Mouse (Mus musculus): ENCODE measurements around the gene Gm28053. TPM values are rescaled to one million over a fixed set of nuclear protein-coding genes. Genes with fewer than 3 reads are reported as not detected.

The Gm28053 gene
- 0.68 TPM in 1 of 2 replicates, not detected in the other for polyA plus RNA-seq (2015; fragmentation: Nextera tagmentation; extraction: Ambion mirVana)

DNA sequence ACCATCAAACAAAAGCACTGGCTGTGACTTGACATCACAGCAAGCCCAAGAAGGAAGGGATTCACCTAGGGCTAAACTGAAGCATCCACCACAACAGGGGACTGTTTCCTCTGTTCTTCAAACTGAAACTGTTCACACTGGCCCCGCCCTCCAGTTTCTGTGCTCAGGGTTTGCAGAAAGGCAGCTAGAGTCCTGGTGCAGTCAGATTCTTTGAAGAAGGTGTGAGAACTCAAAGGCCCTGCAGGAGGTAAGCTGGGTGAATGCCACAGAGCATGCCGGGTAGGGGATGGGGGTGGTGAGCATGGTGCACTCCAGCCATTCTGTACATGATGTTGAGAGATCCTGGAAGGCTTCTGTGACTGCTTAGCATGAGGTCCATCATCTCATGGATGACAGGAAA is at the start of gene Gm28053, which contains the start of gene Gimap7:
Gene Gm28053, plus strand, starts transcription at position 153 of the 400 bp plus-strand sequence.
Gene Gimap7, plus strand, starts transcription at position 167 of the 400 bp plus-strand sequence.

GRCm38 (mm10) chr6:48675931-48676859 is 42.2 kb upstream of the Gm28053 start, which contains the start of gene Gimap9:
Gene Gimap9, plus strand, starts transcription at chr6:48676129.

DNA sequence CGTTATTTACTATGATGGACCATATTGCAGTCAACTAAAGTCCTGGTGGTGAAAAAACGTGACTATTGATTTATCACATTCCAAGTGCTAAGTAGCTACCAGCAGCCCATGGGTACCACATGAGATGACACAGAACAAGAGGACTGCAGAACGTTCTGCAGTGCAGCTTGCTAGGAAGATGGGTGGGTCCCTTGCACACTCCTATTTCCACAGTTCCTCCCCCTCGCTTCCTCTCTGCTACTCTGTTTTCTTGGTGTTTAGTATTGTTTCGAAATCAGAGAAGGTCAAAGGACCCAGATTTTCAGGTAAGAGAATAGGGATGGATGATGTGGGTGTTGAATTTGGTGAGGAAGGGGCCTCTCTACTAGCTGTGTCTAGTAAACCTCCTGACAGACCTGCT is 34.1 kb upstream of the Gm28053 start, which contains the start of gene Gimap4:
Gene Gimap4, plus strand, starts transcription at position 231 of the 400 bp plus-strand sequence.

DNA sequence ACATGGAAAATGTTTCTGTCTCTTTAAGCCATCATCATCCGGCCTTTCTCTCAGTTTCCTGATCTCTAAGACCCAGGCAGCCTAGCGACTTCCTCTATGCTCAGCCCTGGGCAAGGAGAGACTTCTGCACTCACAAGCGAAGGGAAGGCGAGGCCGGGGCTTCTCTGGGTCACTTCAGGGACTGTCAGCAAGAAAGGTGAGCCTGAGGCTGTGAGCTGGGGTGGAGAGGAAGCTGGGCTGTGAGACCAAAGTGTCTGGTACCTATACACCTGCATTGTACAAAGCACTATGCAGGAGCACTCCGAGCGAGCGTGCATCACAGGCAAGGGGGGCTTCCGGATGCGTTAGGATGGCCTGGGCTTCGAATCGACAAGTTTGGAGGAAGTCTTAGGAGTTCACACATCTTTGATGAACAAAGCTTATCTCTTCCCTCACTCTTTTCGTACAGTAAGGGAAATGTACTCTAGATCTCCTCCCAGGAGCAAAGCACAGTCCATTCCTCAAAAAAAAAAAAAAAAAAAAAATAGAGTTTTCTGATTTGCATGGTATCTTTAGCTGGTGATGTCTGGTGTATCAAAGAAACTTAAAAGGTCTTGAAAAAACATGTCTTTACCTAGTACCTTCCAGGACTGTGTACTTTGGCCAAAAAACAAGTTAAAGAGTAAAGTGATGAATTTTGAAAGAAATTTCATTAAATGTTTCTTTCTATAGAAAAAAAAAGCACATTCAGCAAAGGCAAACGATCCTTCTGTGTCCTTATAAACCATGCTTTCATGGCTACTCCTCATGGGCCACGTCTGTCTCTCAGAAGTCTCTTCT is 20.8 kb downstream of the Gm28053 start, which contains the start of gene Gimap1:
Gene Gimap1, plus strand, starts transcription at position 94 of the 819 bp plus-strand sequence.

DNA sequence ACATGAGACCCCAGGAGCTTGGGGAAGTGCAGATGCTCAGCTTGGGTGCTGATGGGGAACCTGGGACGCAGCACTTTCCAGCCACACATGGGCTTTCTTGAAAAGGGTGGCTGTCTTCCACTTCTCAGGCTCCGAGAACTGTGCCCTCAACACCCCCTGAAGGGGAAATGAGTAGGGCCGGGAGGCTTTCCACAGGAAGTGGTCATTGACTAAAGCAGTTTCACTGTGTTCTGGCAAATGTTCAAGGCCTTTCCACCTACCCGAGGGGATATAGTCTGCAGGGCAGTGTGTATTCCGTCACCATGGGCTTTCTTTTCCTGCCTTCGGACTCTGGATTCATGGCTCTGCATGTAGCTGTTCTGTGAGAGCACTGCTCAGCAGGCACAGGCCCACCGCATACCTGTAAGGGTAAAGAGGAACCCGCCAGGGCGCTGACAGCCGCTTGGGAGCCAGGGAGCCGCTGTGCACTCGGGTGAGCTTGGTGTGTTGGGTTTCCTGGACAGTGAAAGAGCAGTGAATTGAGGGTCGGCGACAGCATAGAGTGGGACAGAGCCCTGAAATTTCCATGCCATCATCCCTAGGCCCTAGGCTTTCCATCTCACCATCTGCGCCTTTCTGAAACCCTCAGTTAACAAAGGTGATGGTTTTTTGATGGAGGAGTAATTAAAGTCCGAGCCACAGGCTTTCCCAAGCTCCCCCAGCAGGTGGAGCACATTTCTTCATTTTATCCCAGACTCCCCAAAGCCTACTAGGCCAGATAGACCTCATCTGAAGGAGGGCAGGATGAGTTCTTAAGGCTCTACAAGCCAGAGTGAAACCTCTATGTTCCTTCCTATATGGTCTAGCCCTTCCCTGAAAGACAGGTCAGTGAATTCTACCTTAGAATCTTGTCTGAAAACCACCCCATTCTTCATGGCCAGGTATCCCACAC is 27.8 kb downstream of the Gm28053 start, which contains the start of gene Gimap5:
Gene Gimap5, plus strand, starts transcription at position 239 of the 931 bp plus-strand sequence.

DNA sequence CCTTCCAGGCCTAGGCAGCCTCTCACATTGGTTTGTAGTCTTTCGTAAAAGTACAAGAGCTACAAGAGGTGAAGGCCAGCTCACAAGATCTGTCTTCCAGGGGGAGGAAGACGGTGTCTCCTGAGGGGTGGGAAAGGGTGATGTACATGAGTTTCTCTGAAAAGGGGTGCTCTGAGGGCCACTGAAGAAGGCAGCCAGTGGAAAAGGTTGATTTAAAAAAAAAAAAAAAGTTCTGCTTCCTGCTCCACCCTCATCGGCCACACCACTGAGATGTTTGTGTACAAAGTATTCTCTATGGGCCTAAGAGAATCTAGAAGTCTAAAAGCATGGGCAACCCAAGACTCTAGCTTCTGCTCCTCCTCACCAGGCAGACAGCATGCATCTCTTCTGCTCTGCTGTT is 52.3 kb downstream of the Gm28053 start, which contains the start of gene Gimap3:
Gene Gimap3, minus strand, starts transcription at position 156 of the 400 bp plus-strand sequence.

Other genes starting within 250 kb of the Gm28053 start
- gene Atp6v0e2, start 181.0 kb upstream of the Gm28053 start, polyA plus RNA-seq (2015; fragmentation: Nextera tagmentation; extraction: Ambion mirVana): 494 and 535 TPM in 2 replicates
- gene Lrrc61, start 163.8 kb upstream of the Gm28053 start, polyA plus RNA-seq (2015; fragmentation: Nextera tagmentation; extraction: Ambion mirVana): 15.0 and 15.1 TPM in 2 replicates
- 21.1 and 23.0 TPM in 2 replicates for gene Rarres2, start 145.8 kb upstream of the Gm28053 start, polyA plus RNA-seq (2015; fragmentation: Nextera tagmentation; extraction: Ambion mirVana)
- gene Gm45021, start 129.0 kb upstream of the Gm28053 start, polyA plus RNA-seq (2015; fragmentation: Nextera tagmentation; extraction: Ambion mirVana): not detected in 2 replicates
- gene Repin1, start 124.7 kb upstream of the Gm28053 start, polyA plus RNA-seq (2015; fragmentation: Nextera tagmentation; extraction: Ambion mirVana): 33.1 and 38.6 TPM in 2 replicates
- not detected in 2 replicates for gene Gm44965, start 124.7 kb upstream of the Gm28053 start, polyA plus RNA-seq (2015; fragmentation: Nextera tagmentation; extraction: Ambion mirVana)
- 7.1 and 7.3 TPM in 2 replicates for gene Zfp775, start 116.5 kb upstream of the Gm28053 start, polyA plus RNA-seq (2015; fragmentation: Nextera tagmentation; extraction: Ambion mirVana)
- gene AI854703, start 91.8 kb upstream of the Gm28053 start, polyA plus RNA-seq (2015; fragmentation: Nextera tagmentation; extraction: Ambion mirVana): 38.7 and 38.8 TPM in 2 replicates
- gene Gimap8, start 71.4 kb upstream of the Gm28053 start, polyA plus RNA-seq (2015; fragmentation: Nextera tagmentation; extraction: Ambion mirVana): 0.36 and 0.50 TPM in 2 replicates
- gene Gimap9, start 42.5 kb upstream of the Gm28053 start, polyA plus RNA-seq (2015; fragmentation: Nextera tagmentation; extraction: Ambion mirVana): 1.0 and 1.2 TPM in 2 replicates
- gene Gimap4, start 34.1 kb upstream of the Gm28053 start, polyA plus RNA-seq (2015; fragmentation: Nextera tagmentation; extraction: Ambion mirVana): 0.57 and 0.62 TPM in 2 replicates
- 5.7 and 6.9 TPM in 2 replicates for gene Gimap6, start 10.4 kb upstream of the Gm28053 start, polyA plus RNA-seq (2015; fragmentation: Nextera tagmentation; extraction: Ambion mirVana)
- not detected in 2 replicates for gene Gimap7, start within 50 bp of the Gm28053 start, polyA plus RNA-seq (2015; fragmentation: Nextera tagmentation; extraction: Ambion mirVana)
- 5.9 and 8.2 TPM in 2 replicates for gene Gimap1, start 20.4 kb downstream of the Gm28053 start, polyA plus RNA-seq (2015; fragmentation: Nextera tagmentation; extraction: Ambion mirVana)
- 1.7 and 2.2 TPM in 2 replicates for gene Gimap5, start 27.6 kb downstream of the Gm28053 start, polyA plus RNA-seq (2015; fragmentation: Nextera tagmentation; extraction: Ambion mirVana)
- gene Gimap3, start 52.2 kb downstream of the Gm28053 start, polyA plus RNA-seq (2015; fragmentation: Nextera tagmentation; extraction: Ambion mirVana): not detected in 2 replicates
- gene Tmem176a, start 122.3 kb downstream of the Gm28053 start, polyA plus RNA-seq (2015; fragmentation: Nextera tagmentation; extraction: Ambion mirVana): 85.7 and 92.0 TPM in 2 replicates
- gene Tmem176b, start 122.9 kb downstream of the Gm28053 start, polyA plus RNA-seq (2015; fragmentation: Nextera tagmentation; extraction: Ambion mirVana): 178 and 196 TPM in 2 replicates
- not detected in 2 replicates for gene Aoc1, start 154.3 kb downstream of the Gm28053 start, polyA plus RNA-seq (2015; fragmentation: Nextera tagmentation; extraction: Ambion mirVana)
- not detected in 2 replicates for gene 1600015I10Rik, start 211.3 kb downstream of the Gm28053 start, polyA plus RNA-seq (2015; fragmentation: Nextera tagmentation; extraction: Ambion mirVana)

Measured in neural tube, postnatal 0 days (tissue).